Mouse (Mus musculus) ES-E14 (cell line): ENCODE measurements around the gene Mrpl48. TPM values are rescaled to one million over a fixed set of nuclear protein-coding genes. Genes with fewer than 3 reads are reported as not detected.

Experiments used
- DNase-seq: peaks from one replicate; pipeline ENCODE4 v3.0.0-alpha.2; 2013; ENCODE audit warnings: low read depth, low spot score
- H3K27ac ChIP-seq: 2 replicates; pipeline ENCODE4 v1.5.1; 2012; ENCODE audit warnings: low read depth, mild to moderate bottlenecking, low read length, moderate library complexity, mixed read lengths; ENCODE audit not compliant: poor library complexity, insufficient read depth, severe bottlenecking
- H3K36me3 ChIP-seq: 2 replicates; pipeline ENCODE4 v1.6.1; 2012; ENCODE audit warnings: mild to moderate bottlenecking, low read length, moderate library complexity, mixed read lengths; ENCODE audit not compliant: control insufficient read depth, poor library complexity, insufficient read depth, severe bottlenecking
- H3K4me1 ChIP-seq, 2 experiments: fragments of 150-350 bp in 1 of 2; sonication (generic) in 1 of 2; 2 replicates each; pipeline ENCODE4 v1.6.1; 2012; ENCODE audit warnings: low read length in 2 of 2, mild to moderate bottlenecking in 1 of 2, mixed read lengths in 1 of 2; ENCODE audit not compliant: control insufficient read depth in 2 of 2, insufficient read depth in 2 of 2, poor library complexity in 1 of 2
- H3K4me3 ChIP-seq, 2 experiments: fragments of 150-350 bp in 1 of 2; sonication (generic) in 1 of 2; 2 replicates each; pipeline ENCODE4 v1.5.1; 2012; ENCODE audit warnings: low read length in 2 of 2, low read depth in 1 of 2, mild to moderate bottlenecking in 1 of 2, mixed read lengths in 1 of 2; ENCODE audit not compliant: insufficient read depth in 1 of 2, poor library complexity in 1 of 2, severe bottlenecking in 1 of 2
- H3K9ac ChIP-seq: 2 replicates; pipeline ENCODE4 v1.6.1; 2012; ENCODE audit warnings: low read depth, mild to moderate bottlenecking, low read length, mixed read lengths; ENCODE audit not compliant: poor library complexity, insufficient read depth, severe bottlenecking
- H3K9me3 ChIP-seq: fragments of 150-350 bp; sonication (generic); 2 replicates; pipeline ENCODE4 v1.6.1; 2012; ENCODE audit warnings: low read depth, mild to moderate bottlenecking, low read length; ENCODE audit not compliant: control insufficient read depth, insufficient read depth
- CHD2 ChIP-seq: IDR thresholded peaks from 2 replicates; pipeline ENCODE4 v1.6.1; 2014; ENCODE audit warnings: mild to moderate bottlenecking, low read depth, low read length, inconsistent platforms
- HCFC1 ChIP-seq: IDR thresholded peaks from 2 replicates; pipeline ENCODE4 v1.6.1; 2012; ENCODE audit warnings: low read length, inconsistent platforms, borderline replicate concordance; ENCODE audit not compliant: insufficient read depth
- MAFK ChIP-seq: IDR thresholded peaks from 2 replicates; pipeline ENCODE4 v1.6.1; 2014; ENCODE audit warnings: mild to moderate bottlenecking, low read depth, low read length, inconsistent platforms; ENCODE audit not compliant: insufficient read depth
- ZC3H11A ChIP-seq: IDR thresholded peaks from 2 replicates; pipeline ENCODE4 v1.6.1; 2012; ENCODE audit warnings: low read depth, mild to moderate bottlenecking, inconsistent platforms, low read length, borderline replicate concordance
- ZNF384 ChIP-seq: IDR thresholded peaks from 2 replicates; pipeline ENCODE4 v1.6.1; 2012; ENCODE audit warnings: low read depth, low read length, inconsistent platforms
- in situ Hi-C, 2 experiments: fragments of 600-800 bp; cut with MboI; formaldehyde crosslinking; loops; one replicate each; pipeline ENCODE4 v1.15.1; 2025; ENCODE audit warnings: low sequenced_read_pairs in 2 of 2, inconsistent platforms in 1 of 2; ENCODE audit not compliant: unreplicated experiment in 2 of 2
- total RNA-seq: library from RNA; depleted of rRNA; stranded (reverse); fragments of 300-350 nt; gene quantifications from 2 replicates; pipeline ENCODE4 v1.2.3, GENCODE M21; 2012

The Mrpl48 gene
- total RNA-seq, 1 experiment = 30.9 TPM

DNA sequence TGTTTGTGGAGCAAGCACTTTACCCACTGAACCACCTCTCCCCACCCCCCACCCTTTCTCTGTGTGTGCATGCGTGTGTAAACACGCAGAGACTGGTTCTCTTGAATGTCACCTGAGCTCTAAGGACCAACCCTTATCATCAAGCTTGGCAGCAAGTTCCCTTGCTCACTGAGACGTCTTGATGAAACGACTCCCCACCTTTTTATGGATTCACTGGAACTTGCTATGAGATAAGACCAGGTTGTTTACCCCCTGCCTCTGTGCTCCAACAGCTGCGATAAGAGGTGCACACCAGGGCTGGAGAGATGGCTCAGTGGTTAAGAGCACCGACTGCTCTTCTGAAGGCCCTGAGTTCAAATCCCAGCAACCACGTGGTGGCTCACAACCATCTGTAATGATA, 87.9 kb downstream of the Mrpl48 start:
- H3K4me1 ChIP-seq = no peaks in the 10 kb centered on the region
- TF ChIP-seq ZNF384 (no peak), CHD2 (no peak), MAFK (no peak), ZC3H11A (no peak), HCFC1 (no peak)
- in situ Hi-C loops = no loop called here
- no peaks in the 10 kb centered on the region for H3K9me3 ChIP-seq
- H3K4me3 ChIP-seq = no peak overlapping the region
- DNase-seq = no peak
- H3K9ac ChIP-seq = no peak overlapping the region
- no peaks in the 10 kb centered on the region for H3K36me3 ChIP-seq
- no peak overlapping the region for H3K27ac ChIP-seq

DNA sequence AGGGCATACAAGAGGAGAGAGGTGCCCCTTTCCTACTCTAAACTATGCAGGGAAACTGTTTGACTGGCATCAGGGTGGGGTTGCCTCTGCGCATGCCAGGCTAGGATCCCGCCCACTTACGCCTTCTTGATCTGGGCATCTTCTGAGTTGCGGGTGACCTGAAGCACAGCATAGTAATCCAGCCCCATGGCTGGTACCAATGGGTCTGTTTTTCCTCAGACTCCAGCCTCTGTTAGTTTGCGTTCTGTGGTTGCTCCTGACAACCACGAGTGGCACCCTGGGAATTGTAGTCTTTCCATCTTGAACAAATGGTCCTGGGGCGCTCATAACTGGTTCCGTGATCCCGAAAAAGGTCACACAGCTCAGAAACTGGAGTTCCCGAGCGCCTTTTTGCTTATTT, 93.5 kb downstream of the Mrpl48 start, which contains the start of gene Dnajb13:
Gene Dnajb13, minus strand, starts transcription at position 388 of the 400 bp plus-strand sequence.
- Histone ChIP-seq H3K9ac (no peak within 1 kb of the TSS), H3K27ac (no peak within 1 kb of the TSS), H3K4me1 (peaks cover 0 to 6% of the 10 kb centered on the region in 2 experiments; a peak in 2 of 4 replicates), H3K4me3 (peak within 1 kb of the TSS in 1 of 2 experiments; percentile 43; a peak in 1 of 4 replicates), H3K9me3 (no peaks in the 10 kb centered on the region), H3K36me3 (no peaks in the 10 kb centered on the region)
- in situ Hi-C loops = no loop called here
- TF ChIP-seq ZNF384 (no peak), CHD2 (no peak), HCFC1 (peak; percentile 90), MAFK (no peak), ZC3H11A (no peak)
- DNase-seq = no peak

- 0 out of 4 replicates have a peak overlapping the region, but pooled peaks of 1 of the 2 experiments have one; percentile 10 for H3K4me3 ChIP-seq
- H3K4me1 ChIP-seq = peaks cover 0 to 7% of the 10 kb centered on the region in 2 experiments; a peak in 3 of 4 replicates
- DNase-seq = no peak
- H3K27ac ChIP-seq = no peak overlapping the region
- in situ Hi-C loops = no loop called here
- H3K9me3 ChIP-seq = no peaks in the 10 kb centered on the region
- TF ChIP-seq ZC3H11A (no peak), ZNF384 (no peak), HCFC1 (no peak), CHD2 (no peak), MAFK (no peak)
- H3K9ac ChIP-seq = no peak overlapping the region
- H3K36me3 ChIP-seq = no peaks in the 10 kb centered on the region
These were observed 96.5 kb downstream of the Mrpl48 start for GRCm38 (mm10) chr7:100511602-100512001.

GRCm38 (mm10) chr7:100508670-100509069, 99.4 kb downstream of the Mrpl48 start:
- Histone ChIP-seq H3K4me3 (no peak overlapping the region), H3K9ac (no peak overlapping the region), H3K27ac (no peak overlapping the region), H3K36me3 (no peaks in the 10 kb centered on the region), H3K9me3 (no peaks in the 10 kb centered on the region), H3K4me1 (peaks cover 0 to 17% of the 10 kb centered on the region in 2 experiments; a peak in 3 of 4 replicates)
- TF ChIP-seq CHD2 = no peak
- no peak for TF ChIP-seq MAFK
- TF ChIP-seq HCFC1 = no peak
- TF ChIP-seq ZC3H11A = no peak
- TF ChIP-seq ZNF384 = no peak
- in situ Hi-C loops = no loop called here
- DNase-seq = no peak

DNA sequence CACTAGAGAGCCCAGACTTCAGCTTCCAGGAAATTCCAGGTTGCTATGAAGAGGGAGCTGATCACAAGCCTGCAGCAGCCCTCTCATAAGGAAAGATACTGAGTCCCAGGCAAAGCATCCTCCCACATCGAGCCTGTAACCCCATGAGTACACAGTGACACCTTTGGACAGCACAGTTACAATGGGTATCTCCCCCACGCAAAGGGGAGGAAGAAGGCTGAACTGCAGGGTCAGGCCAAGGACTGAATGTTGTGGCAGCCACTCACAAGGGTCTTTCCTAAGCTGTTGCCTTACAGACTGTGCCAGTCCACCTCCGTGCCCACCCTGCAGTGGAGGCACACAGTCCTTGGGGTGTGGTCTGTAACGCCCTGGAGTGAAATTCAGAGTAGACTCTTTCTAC, 101.6 kb downstream of the Mrpl48 start:
- no peak overlapping the region for H3K27ac ChIP-seq
- no peak overlapping the region for H3K9ac ChIP-seq
- H3K4me3 ChIP-seq = no peak overlapping the region
- no peaks in the 10 kb centered on the region for H3K9me3 ChIP-seq
- no peak for DNase-seq
- peaks cover 2 to 25% of the 10 kb centered on the region in 2 experiments for H3K4me1 ChIP-seq
- no peaks in the 10 kb centered on the region for H3K36me3 ChIP-seq
- TF ChIP-seq ZC3H11A = no peak
- TF ChIP-seq CHD2 = no peak
- TF ChIP-seq MAFK = no peak
- TF ChIP-seq HCFC1 = no peak
- no peak for TF ChIP-seq ZNF384
- in situ Hi-C loops = no loop called here
